Mouse (Mus musculus) liver, embryonic 14.5 days (tissue): Measurements from ENCODE around the gene Cfap44. TPM values are rescaled to one million over a fixed set of nuclear protein-coding genes. Genes with fewer than 3 reads are reported as not detected.
A peak's percentile ranks its signal among the peaks of the same experiment; 100 is the strongest.

Experiments used
- ATAC-seq: fragments of 200-750 bp; cut with Nextera tagmentation; 2 replicates; pipeline ENCODE4 v1.8.0; 2017; ENCODE audit warnings: moderate number of reproducible peaks, mild to moderate bottlenecking, moderate library complexity; ENCODE audit not compliant: insufficient read depth
- DNase-seq, 3 experiments: peaks; one replicate each; pipeline ENCODE4 v3.0.0-alpha.2; 2012 to 2013; ENCODE audit warnings: low read depth in 3 of 3, low spot score in 3 of 3
- H3K27ac ChIP-seq: fragments of 300-500 bp; sonication (generic); 2 replicates; pipeline ENCODE4 v1.5.1; 2014; ENCODE audit warnings: moderate library complexity, mild to moderate bottlenecking, control low read depth, inconsistent platforms
- H3K27me3 ChIP-seq: fragments of 300-500 bp; sonication (generic); 2 replicates; pipeline ENCODE4 v1.6.1; 2014; ENCODE audit warnings: mild to moderate bottlenecking, low read length, moderate library complexity; ENCODE audit not compliant: control insufficient read depth, insufficient read depth
- H3K36me3 ChIP-seq: fragments of 300-500 bp; sonication (generic); replicated peaks from 2 replicates; pipeline ENCODE4 v1.6.1; 2014; ENCODE audit warnings: low read depth; ENCODE audit not compliant: control insufficient read depth, insufficient read depth
- H3K4me1 ChIP-seq, 2 experiments: fragments of 200-500 bp in 1 of 2; fragments of 300-500 bp in 1 of 2; sonication (generic) in 1 of 2; replicated peaks; 2 replicates each; pipeline ENCODE4 v1.6.1; 2012 to 2014; ENCODE audit warnings: antibody characterized with exemption in 1 of 2, inconsistent platforms in 1 of 2, low read length in 1 of 2; ENCODE audit not compliant: control insufficient read depth in 2 of 2, insufficient read depth in 2 of 2
- H3K4me2 ChIP-seq: fragments of 300-500 bp; sonication (generic); 2 replicates; pipeline ENCODE4 v1.6.1; 2014; ENCODE audit warnings: low read depth, mild to moderate bottlenecking, control low read depth, moderate library complexity
- H3K4me3 ChIP-seq, 2 experiments: fragments of 200-500 bp in 1 of 2; fragments of 300-500 bp in 1 of 2; sonication (generic) in 1 of 2; 2 replicates each; pipeline ENCODE4 v1.5.1; 2012 to 2014; ENCODE audit warnings: low read depth in 2 of 2, low read length in 2 of 2, mild to moderate bottlenecking in 2 of 2, control low read depth in 1 of 2, inconsistent platforms in 1 of 2, moderate library complexity in 1 of 2; ENCODE audit not compliant: insufficient read depth in 1 of 2
- H3K9ac ChIP-seq: fragments of 300-500 bp; sonication (generic); replicated peaks from 2 replicates; pipeline ENCODE4 v1.6.1; 2014; ENCODE audit warnings: mild to moderate bottlenecking, control low read depth, moderate library complexity
- H3K9me3 ChIP-seq: fragments of 300-500 bp; sonication (generic); 2 replicates; pipeline ENCODE4 v1.6.1; 2016; ENCODE audit warnings: low read length, mixed read lengths; ENCODE audit not compliant: control insufficient read depth
- CTCF ChIP-seq: IDR thresholded peaks from 2 replicates; pipeline ENCODE4 v1.5.1; 2016; ENCODE audit warnings: antibody characterized with exemption, low read depth, control low read depth
- EP300 ChIP-seq: IDR thresholded peaks from 2 replicates; pipeline ENCODE4 v1.6.1; 2016; ENCODE audit warnings: antibody characterized with exemption, low read depth
- WGBS: fragments of 180-500 bp; shearing (Covaris S2); extraction: QIAGEN DNeasy Blood & Tissue Kit; methylation state at CpG from one replicate; pipeline ENCODE4 v1.1.7; 2014; ENCODE audit not compliant: insufficient replicate concordance; 5-methylcytosine and 5-hydroxymethylcytosine counted together
- polyA plus RNA-seq, 2 experiments: library from polyadenylated mRNA; depleted of rRNA in 1 of 2; stranded (reverse) in 1 of 2; unstranded in 1 of 2; fragments of >200 nt; fragmentation: Nextera tagmentation in 1 of 2; extraction: Ambion mirVana in 1 of 2; gene quantifications; 2 replicates each; pipeline versions ENCODE4 v1.2.1 to v1.2.3; 2012 to 2014

The Cfap44 gene
- polyA plus RNA-seq, 2 experiments = 0.47 to 0.59 TPM

DNA sequence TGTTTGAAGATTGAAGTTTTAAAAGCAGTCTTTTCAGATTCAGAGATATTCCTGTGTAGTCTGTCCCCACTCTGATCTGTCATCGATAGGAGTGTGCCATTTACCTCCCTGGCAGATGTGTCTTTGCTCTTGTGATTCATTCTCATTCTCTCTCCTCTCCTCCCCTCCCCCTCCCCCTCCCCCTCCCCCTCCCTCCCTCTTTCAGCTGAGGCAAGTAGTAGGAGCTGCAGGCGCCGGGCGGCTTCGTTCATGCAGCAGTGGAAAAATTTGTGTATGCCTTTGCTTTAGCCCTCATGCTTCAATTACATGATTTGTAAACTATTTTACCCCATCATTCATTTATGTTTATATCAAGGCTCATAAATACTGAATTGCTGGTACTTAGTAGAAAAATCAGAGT lies 13.0 kb upstream of the Cfap44 start:
- 65% methylated on average over 5 of the region's 5 CpGs for WGBS
- TF ChIP-seq EP300 = no peak
- TF ChIP-seq CTCF = no peak
- Histone ChIP-seq H3K4me3 (no peak overlapping the region), H3K27me3 (no peaks in the 10 kb centered on the region), H3K9ac (no peak overlapping the region), H3K4me1 (no peaks in the 10 kb centered on the region), H3K36me3 (peaks cover 4% of the 10 kb centered on the region), H3K27ac (no peak overlapping the region), H3K9me3 (no peaks in the 10 kb centered on the region), H3K4me2 (no peak overlapping the region)
- DNase-seq (no peak), ATAC-seq (no peak)

DNA sequence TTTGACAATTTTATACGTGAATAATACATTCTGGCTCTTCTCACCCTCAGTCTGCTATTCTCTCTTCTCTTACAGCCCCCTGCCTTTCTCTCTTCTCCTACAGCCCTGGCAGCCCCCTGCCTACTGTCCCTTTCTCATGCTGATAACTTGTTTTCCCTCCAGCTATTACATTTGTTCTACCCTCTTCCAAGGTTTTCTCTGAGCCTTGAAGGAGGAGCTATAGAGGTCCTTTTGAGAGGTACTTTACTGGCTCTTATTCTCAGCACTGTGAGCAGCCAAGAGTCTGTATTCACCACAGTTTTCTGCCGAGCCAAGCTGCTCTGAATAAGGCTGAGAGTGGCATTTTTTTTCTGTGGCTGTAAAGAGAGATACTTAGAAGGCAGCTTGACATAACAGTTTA lies 11.0 kb upstream of the Cfap44 start:
- ATAC-seq = no peak
- no peaks in the 10 kb centered on the region for H3K9me3 ChIP-seq
- no peaks in the 10 kb centered on the region for H3K27me3 ChIP-seq
- DNase-seq = no peak
- H3K36me3 ChIP-seq = peaks cover 4% of the 10 kb centered on the region
- no peak overlapping the region for H3K9ac ChIP-seq
- no peak overlapping the region for H3K4me2 ChIP-seq
- WGBS = 41% methylated on average over 2 of the region's 2 CpGs
- H3K4me3 ChIP-seq = no peak overlapping the region
- TF ChIP-seq EP300 (no peak), CTCF (no peak)
- no peak overlapping the region for H3K27ac ChIP-seq
- H3K4me1 ChIP-seq = no peaks in the 10 kb centered on the region

DNA sequence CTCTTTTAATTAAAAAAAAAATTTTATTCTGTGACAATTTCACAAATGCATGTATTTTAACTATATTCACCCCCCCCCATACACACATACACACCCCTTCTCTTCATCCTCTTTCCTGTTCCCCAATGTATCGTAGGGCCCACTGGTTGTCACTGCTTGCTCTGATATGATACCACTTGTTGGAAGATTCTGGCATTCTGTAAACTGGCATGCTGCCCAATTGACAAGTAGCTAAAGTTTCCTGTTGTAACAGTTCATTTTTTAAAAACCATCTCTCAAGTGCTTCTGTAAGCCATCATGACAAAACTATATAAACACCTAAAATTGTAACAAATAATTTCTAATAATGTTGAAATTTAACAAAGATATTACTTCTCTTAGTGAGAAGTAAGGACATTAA lies 10.3 kb upstream of the Cfap44 start:
- WGBS = 71% methylated on average over 1 of the region's 1 CpGs
- no peak for DNase-seq
- no peak for ATAC-seq
- Histone ChIP-seq H3K27ac (no peak overlapping the region), H3K4me1 (no peaks in the 10 kb centered on the region), H3K4me2 (no peak overlapping the region), H3K36me3 (peaks cover 3% of the 10 kb centered on the region), H3K9ac (no peak overlapping the region), H3K9me3 (no peaks in the 10 kb centered on the region), H3K4me3 (no peak overlapping the region), H3K27me3 (no peaks in the 10 kb centered on the region)
- no peak for TF ChIP-seq CTCF
- TF ChIP-seq EP300 = no peak

DNA sequence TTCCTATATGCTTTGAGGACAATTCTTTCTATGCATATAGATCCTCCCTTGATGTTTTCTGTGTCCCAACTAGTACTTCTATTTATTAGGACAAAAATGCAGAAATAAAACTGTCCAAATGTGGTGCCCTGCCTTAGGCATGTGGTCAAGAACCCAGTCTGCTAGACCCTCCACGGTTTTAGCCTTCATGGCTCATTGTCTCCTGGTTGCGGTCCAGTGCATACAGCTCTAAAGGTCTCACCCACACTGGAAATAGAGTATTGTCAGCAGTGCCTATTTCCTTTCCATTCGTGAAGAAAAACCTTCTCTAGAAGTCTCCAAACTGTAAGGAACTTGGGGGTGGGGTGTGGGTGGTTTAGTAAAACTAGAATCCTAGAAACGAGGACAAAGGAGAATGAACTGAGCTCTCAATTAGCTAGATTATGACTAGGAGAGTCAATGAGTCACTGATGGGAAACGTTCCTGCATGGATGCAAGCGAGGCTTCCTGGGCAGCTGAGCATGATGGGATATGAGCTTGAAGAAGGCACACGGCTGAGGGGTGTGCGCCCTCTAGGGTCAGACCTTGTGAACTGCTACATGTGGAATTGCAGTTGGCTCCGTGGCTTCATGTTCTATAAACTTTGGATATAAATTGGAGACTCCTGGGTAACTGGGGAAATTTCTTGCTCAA lies 2.6 kb upstream of the Cfap44 start:
- ATAC-seq (0 out of 2 replicates have a peak, but pooled peaks have one; percentile 9), DNase-seq (peak; percentile 24 to 33 (median 32))
- peaks cover 0 to 2% of the 10 kb centered on the region in 2 experiments; a peak in 2 of 4 replicates for H3K4me1 ChIP-seq
- H3K27ac ChIP-seq = no peak overlapping the region
- peak overlapping the region; percentile 28 for H3K4me2 ChIP-seq
- H3K36me3 ChIP-seq = no peaks in the 10 kb centered on the region
- WGBS = 35% methylated on average over 9 of the region's 9 CpGs
- H3K4me3 ChIP-seq = no peak overlapping the region
- H3K27me3 ChIP-seq = no peaks in the 10 kb centered on the region
- H3K9ac ChIP-seq = no peak overlapping the region
- TF ChIP-seq EP300 (no peak), CTCF (peak; percentile 92)
- H3K9me3 ChIP-seq = no peaks in the 10 kb centered on the region

DNA sequence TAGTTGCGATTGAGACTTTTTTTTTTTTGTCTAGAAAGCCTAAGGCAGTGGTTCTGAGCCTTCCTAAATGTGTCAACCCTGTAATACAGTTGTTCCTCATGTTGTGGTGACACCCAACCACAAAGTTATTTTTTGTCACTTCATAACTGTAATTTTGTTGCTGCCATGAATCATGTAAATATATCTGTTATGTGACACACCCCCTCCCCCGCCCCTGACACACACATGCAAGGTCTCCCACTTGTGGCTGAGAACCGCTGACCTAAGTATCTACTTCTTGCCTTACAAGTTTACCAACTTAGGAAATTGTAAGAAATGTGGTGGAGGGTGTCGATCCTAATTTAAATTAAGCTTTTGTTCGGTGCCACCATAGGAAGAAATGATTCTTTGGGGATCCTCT lies 10.3 kb downstream of the Cfap44 start:
- TF ChIP-seq EP300 (no peak), CTCF (no peak)
- no peaks in the 10 kb centered on the region for H3K36me3 ChIP-seq
- DNase-seq (no peak), ATAC-seq (no peak)
- no peak overlapping the region for H3K4me2 ChIP-seq
- H3K27ac ChIP-seq = no peak overlapping the region
- no peaks in the 10 kb centered on the region for H3K9me3 ChIP-seq
- H3K9ac ChIP-seq = no peak overlapping the region
- H3K27me3 ChIP-seq = no peaks in the 10 kb centered on the region
- H3K4me1 ChIP-seq = no peaks in the 10 kb centered on the region
- H3K4me3 ChIP-seq = no peak overlapping the region
- 66% methylated on average over 5 of the region's 5 CpGs for WGBS
